Mouse (Mus musculus) large intestine, adult 2 months (tissue): Measurements from ENCODE around the gene Gm49358. TPM values are rescaled to one million over a fixed set of nuclear protein-coding genes. Genes with fewer than 3 reads are reported as not detected.

Experiments used
- DNase-seq: peaks from one replicate; pipeline ENCODE4 v3.0.0-alpha.2; 2012; ENCODE audit warnings: low read depth, low spot score
- WGBS: fragments of 180-500 bp; shearing (Covaris S2); methylation state at CpG from one replicate; pipeline ENCODE4 v1.1.7; 2018; 5-methylcytosine and 5-hydroxymethylcytosine counted together
- polyA plus RNA-seq: library from polyadenylated mRNA; depleted of rRNA; stranded (reverse); fragments of >200 nt; gene quantifications from 2 replicates; pipeline ENCODE4 v1.2.3, GENCODE M21; 2012; rRNA removed

Gene Gm49358
- not detected in 2 replicates for polyA plus RNA-seq

DNA sequence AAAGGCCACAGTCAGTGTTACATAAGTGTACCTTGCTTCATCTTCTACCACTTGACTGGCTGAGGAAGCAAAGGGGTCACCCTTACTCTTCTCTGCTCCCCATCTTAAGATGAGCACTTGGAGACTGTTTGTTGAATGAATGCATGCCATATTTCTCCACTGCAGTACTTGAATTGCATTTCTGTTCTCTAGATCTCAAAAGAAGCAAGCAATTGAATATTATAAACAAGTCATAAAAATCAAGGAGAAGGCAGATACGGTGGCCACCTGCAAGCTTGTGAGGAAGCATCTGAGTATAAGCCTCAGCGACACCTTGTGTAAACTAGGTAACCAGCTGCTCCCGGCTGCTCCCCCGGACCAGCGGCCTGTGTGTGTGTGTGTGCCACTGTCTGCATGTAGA, at the start of gene Gm49358:
Gene Gm49358, plus strand, starts transcription at position 301 of the 400 bp plus-strand sequence.
- 22% methylated on average over 5 of the region's 5 CpGs for WGBS
- no peak for DNase-seq

DNA sequence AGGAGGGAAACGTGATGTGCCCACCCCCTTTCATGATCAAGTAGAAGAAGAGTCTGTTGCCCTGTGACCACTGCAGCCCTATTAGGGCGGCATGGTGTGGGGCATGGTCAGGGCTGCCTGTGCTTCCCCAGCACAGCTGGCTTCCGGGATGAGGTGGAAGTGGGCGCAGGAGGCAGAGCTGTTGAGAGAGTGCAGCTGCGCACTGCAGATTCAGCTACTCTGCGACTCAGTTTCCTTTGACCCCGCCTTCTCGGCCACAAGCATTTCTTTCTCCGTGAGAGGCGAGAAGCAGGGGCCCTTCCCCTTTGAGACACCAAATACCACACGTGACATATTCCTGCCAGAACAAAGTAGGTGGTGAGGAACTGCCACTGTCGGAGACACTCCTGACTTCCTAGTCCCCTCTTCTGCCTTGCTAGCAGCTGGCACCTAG, 36.2 kb upstream of the Gm49358 start:
- DNase-seq = no peak
- WGBS = 14% methylated on average over 12 of the region's 12 CpGs

DNA sequence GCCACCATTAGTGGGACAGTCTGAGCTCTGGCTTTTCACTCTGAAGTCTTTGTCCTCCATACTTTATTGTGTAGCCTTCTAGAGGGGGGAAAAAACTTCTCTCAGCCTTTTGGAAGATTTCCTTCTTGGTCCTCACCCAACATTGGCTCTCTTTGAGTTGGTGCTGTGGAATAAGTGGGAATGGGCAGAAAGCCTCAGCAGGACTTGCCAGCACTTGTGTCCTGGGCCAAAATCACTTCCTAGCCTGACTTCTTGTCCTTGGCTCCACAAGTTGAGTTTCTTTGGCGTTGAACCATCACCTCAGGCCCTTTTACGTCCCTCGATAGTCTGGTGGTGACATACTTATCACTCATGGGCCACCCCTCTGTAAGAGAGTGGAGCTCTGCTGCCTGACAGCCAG, 35.6 kb upstream of the Gm49358 start:
- 83% methylated on average over 3 of the region's 3 CpGs for WGBS

DNA sequence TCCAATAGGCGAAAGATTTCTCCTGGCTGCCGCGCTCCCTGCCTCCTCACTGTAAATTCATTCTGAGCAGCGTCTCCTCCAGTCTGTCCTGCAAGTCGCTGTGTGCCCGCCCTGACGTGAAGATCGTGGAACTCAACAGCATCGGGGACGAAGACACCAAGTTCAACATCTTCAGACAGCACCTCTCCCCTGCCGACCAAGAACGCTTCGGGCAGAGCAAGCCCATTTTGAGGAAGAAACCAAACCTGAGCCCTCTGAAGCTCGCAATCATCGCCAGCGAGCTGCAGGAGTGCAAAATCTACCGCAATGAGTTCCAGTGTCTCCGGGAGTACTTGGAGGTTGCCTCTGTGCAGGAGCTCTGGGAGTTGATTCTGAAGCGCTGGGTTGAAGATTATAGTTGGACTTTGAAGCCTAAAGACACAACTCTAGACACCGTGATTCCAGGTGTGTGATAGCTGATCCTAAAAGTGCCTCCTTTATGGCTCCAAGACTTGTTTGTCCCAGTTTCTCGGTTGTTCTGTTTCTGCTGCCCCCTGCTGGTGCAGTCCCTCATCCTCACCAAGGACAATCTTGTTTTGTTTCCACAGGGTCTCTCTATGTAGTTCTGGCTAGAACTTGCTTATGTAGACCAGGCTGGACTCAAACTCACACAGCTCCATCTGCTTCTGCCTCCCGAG, 32.8 kb upstream of the Gm49358 start:
- DNase-seq = peak; percentile 64
- WGBS = 11% methylated on average over 22 of the region's 22 CpGs

More for the DNA sequence above, 35.6 kb upstream of the Gm49358 start:
- no peak for DNase-seq

DNA sequence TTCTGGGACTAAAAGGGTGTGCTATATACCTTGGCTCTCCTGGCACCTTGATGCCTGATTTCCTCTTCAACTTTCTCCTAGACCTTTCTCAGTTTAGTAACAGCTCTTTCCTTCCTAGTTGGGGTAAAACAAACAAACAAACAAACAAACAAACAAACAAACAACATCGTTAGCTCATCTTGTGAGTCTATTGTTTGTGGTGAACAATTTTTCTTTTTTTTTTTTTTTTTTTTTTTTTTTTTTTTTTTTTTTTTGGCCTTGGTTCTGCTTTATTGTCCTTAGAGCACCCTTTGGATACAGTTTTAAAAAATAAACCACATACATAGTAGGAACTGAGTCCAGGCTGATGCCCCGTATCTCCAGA, 32.3 kb upstream of the Gm49358 start:
- DNase-seq = no peak
- 37% methylated on average over 2 of the region's 2 CpGs for WGBS

DNA sequence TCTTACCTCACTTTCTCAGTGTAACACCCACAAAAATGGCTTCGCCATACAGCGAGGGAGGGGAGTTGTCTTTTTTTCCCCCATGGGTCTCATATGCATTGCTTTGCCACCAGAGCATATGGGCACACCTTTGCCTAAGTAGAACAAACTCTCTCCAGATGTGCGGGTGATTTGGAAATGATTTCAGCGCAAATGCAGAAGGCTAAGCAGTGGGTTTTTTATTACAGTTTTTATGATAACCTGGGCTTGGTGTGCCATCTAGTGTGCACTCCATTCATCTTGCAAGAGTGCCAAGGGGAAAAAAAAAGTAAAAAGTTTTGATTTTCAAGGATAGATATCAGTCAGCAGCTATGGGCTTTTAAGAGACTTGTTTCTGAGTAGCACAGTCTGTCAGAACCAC, 28.7 kb upstream of the Gm49358 start:
- 59% methylated on average over 4 of the region's 4 CpGs for WGBS
- no peak for DNase-seq

DNA sequence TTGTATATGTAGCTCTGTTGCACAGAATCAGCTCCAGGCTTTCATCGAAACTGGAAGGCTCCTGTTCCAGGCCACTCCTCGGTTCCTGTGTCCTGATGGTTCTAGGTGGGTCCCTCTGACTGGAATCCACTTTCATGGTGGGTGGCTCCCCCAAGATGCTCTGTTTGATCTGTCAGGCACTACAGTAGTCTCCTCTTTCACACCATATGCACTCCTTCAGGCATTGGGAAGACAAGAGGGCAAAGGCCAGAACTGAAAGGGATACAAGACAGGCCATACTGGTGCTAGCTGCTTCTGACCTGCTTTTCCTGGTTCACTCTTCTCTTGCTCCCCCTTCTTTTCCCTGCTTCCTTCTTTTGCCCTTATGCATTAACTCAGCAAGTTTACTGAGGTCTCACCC, 20.9 kb upstream of the Gm49358 start:
- DNase-seq = no peak
- WGBS = 90% methylated on average over 2 of the region's 2 CpGs

DNA sequence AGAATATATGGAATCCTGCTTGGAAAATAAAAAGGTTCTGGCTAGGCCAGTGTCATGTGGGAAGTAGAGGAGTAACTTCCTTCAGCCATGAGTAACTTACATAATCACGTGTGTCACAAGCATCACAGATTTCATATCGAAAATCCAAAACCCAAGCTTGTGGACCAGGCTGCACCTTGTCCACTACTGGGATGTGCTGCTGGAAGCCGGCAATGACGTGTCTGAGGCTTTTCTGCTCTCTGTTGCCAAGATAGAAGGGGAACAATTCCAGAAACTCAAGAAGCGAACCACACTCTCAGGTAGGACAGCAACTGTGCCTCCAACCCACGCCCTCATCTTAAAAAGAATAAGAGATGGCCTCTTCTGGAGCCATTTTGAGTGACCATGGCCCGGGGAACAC, 19.5 kb upstream of the Gm49358 start:
- no peak for DNase-seq
- 86% methylated on average over 7 of the region's 7 CpGs for WGBS

DNA sequence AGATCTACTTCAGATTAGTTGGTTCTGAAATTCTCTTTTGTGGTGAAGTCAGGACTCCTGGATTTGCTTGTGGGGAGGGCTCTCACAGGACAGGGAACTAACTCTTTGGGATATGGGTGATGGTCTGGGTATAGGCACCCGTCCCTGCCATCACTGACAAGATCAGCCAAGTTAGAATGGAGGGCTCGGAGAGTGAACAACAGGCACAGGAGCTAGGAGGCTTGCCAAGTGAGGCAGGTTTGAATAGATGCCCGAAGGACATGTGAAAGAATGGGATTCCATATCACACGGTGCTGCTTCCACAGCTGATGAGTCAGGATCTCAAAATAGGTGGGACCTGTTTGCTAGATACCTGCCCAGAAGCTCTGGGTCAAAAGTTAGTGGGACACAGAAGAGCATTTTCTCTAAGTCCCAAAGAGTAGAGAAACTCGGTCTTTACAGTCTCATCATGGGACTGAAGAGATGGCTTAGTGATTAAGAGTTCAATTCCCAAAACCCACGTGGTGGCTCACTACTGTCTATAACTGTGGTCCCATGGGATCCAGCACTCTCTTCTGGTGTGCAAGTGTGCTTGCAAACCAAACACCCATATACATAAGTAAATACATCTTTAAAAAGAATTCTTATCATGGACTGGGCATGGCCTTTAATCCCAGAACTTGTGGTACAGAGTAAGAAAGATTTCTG, 7.8 kb upstream of the Gm49358 start:
- DNase-seq = no peak
- 74% methylated on average over 6 of the region's 6 CpGs for WGBS

DNA sequence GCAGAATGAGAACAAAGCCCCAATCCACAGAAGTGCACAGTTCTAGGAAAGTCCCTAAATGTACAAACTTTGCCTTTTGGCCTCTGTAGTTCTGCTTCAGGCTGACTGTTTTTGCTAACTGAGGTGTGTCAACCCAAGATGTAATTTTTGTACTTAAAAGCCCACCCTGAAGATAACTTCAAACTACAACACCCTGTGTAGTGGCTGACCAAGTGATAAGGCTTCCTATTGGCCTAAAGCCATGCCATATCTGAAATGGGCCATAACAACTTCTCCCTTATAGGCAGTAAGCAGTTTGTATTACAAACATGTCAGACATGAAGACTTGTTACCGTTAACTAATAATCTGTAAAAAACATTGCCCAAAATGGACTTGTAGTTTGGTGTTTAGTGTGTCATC, 6.0 kb upstream of the Gm49358 start:
- 88% methylated on average over 1 of the region's 1 CpGs for WGBS
- DNase-seq = no peak

DNA sequence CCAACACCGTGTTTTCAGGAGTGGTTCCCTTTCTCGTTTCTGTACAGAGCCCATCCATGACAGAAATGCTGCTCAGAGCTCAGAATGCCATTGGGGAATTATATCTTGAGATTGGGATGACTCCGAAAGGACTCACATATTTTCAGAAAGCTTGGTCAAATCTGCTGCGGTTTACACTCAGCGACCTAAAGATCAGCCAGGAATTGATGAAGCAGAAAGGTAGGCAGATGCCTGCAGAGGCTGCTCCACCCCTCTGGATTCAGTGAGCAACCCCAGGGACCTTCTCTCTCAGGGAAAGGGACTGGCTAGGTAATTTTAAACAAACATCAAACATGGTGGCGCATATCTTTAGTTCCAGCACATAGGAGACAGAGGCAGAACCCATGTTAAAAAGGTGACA, 5.6 kb upstream of the Gm49358 start:
- no peak for DNase-seq
- WGBS = 88% methylated on average over 6 of the region's 6 CpGs

DNA sequence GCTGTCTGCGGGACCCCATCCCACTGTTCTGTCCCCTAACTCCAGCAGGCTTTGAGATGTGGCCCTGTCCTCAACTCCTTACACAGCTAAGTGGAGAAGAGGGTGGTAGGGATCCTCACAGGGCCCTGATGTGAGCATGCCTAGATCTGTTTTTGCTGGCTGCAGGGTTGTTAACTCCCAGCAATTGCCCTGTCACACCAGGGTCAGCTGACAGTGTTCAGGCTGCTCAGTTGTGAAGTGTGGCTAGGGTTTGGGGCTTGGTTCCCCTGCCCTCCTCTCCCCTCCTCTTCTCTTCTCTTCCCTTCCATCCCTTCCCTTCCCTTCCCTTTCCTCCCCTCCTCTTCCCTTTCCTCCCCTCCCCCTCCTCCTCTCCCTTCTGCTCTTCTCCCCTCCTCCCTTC, 2.5 kb upstream of the Gm49358 start:
- no peak for DNase-seq
- 75% methylated on average over 1 of the region's 1 CpGs for WGBS

DNA sequence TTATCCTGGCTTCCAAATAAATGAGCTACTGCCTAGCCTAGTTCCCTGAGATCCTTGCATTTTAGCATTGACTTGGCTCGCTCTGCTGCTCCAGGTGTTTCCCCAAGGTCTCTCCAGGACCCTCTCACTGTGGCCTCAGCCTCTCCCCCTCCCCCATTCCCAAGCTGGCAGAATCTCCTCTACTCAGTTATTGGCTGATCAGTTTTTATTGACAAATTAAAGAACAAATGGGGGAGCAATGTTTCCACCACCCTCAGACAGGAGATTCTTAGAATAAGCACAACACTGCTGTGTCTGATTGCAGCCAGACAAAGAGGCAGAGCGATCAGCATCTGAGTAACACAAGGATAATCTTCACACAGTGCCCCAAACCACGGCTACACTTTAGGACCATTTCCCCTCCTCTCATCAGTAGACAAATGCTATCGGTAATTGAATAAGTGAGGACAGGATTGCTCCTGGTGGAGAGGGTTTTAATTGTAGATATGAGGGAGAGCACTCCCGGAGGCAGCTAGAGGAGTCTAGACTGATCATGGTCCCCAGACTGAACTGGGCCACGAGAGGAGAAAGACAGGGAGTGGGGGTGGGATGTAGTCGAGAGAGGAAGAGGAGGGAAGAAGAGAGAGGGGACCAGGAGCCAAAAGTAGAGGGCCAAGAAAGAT, 1.9 kb upstream of the Gm49358 start:
- 70% methylated on average over 7 of the region's 7 CpGs for WGBS
- DNase-seq = no peak

DNA sequence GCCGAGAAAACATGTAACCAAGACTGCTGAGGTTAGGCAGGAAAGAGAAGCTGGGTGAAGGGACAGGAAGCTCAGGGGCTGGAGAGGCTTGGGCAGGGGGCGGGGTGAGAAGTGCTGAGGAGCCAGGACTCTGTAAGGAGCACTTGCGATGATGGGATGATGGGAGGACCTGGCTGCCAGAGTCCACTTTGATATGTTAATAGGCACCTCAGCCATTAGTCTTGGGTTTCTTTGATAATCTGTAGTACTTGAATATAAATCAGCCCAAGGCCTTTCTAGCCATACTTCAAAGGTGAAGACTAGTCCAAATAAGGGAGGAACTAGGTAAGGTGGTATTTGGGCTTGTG, 1.4 kb upstream of the Gm49358 start:
- no peak for DNase-seq
- 90% methylated on average over 3 of the region's 3 CpGs for WGBS

DNA sequence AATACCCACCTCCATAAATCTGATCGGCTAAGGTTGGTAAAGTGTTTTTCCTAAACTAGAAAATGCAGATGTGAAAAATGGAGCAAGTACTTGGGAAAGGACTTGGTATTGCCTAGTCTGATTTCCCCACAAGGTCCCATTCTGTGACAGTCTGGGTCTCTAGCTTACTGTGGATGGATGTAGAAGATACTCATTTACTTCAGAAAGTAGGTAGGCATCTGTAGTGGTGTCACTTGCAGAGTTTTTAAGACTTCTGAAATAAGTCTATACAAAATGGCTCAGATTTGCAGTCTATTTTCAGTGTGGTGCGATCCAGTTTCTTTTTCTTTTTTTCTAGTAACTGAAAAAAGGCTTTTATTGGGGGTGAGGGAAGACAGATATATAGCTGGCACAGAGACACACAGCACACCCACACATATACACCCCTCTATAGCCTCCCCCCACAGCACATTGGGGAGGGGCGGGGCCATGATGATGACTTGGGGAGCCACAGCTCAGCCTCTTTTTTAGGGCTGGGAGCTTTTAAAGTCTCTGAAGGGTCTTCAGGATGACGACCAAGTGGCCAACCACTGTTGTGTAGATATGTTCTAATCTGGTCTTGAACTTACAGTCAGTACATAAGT, 1.7 kb downstream of the Gm49358 start:
- no peak for DNase-seq
- 88% methylated on average over 4 of the region's 4 CpGs for WGBS

DNA sequence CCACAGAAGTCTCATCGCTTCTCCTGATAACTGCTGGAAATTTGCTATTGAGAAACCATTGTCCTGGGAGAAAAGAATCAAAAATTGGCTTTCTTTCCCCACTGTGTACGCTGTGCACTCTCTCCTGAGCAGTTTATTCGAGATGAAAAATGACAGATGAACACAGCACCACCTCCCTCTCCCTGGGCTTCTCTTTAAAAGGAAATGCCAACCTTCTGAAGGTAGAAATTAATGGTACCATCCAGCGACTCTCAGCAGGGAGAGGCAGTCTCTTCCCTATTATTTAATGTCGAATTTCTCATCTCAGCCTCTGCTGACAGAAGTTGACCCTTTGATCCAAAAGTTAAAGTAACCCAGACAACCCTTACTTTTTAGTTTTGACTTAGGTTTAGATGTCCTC, 5.4 kb downstream of the Gm49358 start:
- DNase-seq = no peak
- 72% methylated on average over 5 of the region's 5 CpGs for WGBS

DNA sequence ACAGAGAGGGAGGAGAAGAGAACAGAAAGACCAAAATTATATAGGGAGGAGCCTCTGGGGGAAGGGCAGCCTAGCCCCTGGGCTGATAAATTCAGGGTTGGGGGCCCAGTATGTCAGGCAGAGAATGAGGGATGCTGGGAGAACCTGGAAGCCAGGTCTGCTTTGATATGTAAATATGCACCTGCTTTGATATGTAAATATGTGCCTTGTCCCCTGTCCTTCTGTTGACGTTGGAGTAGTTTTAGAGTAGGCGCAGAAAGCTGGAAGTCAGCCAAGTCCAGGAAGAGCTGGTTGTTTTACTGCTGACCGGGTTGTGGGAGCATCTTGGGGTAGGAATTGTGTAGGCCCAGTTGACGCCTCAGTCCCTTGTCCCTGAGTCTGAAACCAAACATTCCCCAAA, 6.0 kb downstream of the Gm49358 start:
- WGBS = 15% methylated on average over 4 of the region's 4 CpGs

DNA sequence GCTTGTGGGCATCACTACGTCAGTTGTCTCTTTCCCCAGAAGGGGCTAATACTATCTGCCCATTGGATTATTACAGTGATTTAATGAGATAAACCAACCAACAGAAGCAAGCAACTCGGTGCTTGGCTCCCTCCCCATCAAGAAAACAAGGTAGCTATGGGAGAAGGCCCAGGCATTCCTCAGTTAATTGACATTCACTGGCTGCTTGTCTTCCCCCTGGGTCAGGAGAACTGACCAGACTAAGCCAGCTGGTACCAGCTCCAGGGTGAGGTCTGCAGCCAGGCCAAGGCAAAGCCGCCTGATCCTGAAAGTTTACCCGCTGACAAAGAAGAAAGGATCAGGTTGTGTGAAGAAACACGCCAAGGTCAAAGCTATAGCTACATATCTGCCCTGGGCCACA, 7.9 kb downstream of the Gm49358 start:
- WGBS = 90% methylated on average over 5 of the region's 5 CpGs

More for the DNA sequence above, 6.0 kb downstream of the Gm49358 start:
- DNase-seq = no peak

DNA sequence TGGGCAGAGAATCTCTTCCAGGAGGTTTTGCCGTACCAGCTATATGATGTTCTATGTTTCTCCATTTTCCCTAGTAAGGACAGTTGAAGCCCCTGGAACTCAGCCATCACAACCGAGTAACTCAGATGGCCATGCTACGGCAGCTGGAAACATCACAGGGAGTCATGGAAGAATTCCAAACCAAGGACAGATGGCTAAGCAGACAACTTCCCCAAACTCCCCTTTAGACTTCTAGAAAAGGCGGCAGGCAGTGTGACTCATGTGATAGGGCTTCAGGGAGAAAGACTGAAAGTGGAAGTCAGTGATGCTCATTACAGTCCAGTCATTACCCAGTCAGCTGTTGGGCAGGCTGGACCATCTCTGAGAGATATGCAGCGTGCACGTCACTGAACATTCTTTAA, 8.5 kb downstream of the Gm49358 start:
- 51% methylated on average over 6 of the region's 6 CpGs for WGBS
- DNase-seq = no peak

More for the DNA sequence above, 7.9 kb downstream of the Gm49358 start:
- DNase-seq = no peak

DNA sequence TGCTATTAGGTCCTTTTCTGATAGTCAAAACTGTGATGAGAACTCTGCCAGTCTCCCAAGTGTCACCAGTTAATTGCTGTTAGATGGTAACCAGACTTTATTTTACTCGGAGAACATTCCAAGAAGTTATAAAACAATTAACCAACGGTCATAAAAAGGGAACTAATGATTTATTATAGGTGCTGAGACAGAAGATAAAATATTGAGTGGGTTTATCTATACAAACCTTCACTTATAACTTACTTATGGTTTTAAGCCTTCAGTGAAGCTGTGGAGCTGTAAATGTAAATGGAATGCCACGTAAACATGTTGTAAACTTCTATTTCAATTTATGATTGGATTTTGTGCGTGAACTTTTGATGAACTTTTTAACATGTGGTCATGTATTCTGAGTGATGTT, 9.6 kb downstream of the Gm49358 start:
- WGBS = 17% methylated on average over 4 of the region's 4 CpGs
- no peak for DNase-seq

DNA sequence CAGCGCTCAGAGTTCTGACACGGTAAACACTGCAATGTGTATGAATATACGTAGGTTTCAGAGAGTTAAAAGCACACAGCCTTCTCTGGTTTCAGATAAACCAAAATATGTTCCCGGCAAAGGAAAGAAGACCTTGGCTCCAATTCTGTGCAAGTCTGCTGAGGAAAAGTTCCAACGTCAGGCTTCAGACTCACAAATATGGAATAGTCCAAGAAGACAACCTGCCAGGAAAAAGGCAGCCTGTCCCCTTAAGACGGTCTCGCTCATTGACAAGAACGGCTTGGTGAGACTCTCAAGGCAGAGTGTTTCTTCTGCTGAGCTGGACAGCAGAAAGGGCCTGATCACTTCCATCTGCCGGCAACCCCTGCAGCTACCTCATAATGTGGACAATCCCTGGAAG, 12.5 kb downstream of the Gm49358 start:
- 71% methylated on average over 9 of the region's 9 CpGs for WGBS
- no peak for DNase-seq
